23 mouse cellular contexts compared by ENCODE assay signal in genomic region chr3:95980276-95980970, GRCm38 (mm10). TPM values are rescaled to one million over a fixed set of nuclear protein-coding genes. Genes with fewer than 3 reads are reported as not detected.
DNase-seq lines count a peak whose midpoint lies in the region; TF ChIP-seq lines count a peak whose summit lies in the region.
"Had no signal": no experiment of that assay in that cellular context is flagged by ENCODE, and none has a peak within 500 bp of the region (broad histone marks: within the 10 kb centered on the region; RNA-seq: fewer than 3 reads in every experiment).

No protein-coding gene starts in this region.

- DNase-seq in 3T3-L1 (ENCODE audit: low read depth, low spot score) (peak; percentile 77), R1 (ENCODE audit: low read depth, low spot score) (peak; percentile 30)
- no peak for DNase-seq in urinary bladder, postnatal 25 days (ENCODE audit: low spot score)
- no peak for DNase-seq in lung, postnatal 4 days
- no peak for DNase-seq in left cerebral cortex, adult 11 months (ENCODE audit: low spot score)
- DNase-seq in neural tube, embryonic 10.5 days (ENCODE audit: extremely low spot score, low spot score) = no peak
- DNase-seq: adrenal gland, adult 2 months; adrenal gland, postnatal 10 days; adrenal gland, postnatal 25 days; B cell, adult 2 months; cerebellum, adult 11 months; cerebellum, adult 18-20 months; cerebellum, adult 8-10 months; cerebellum, adult 9-11 months; cerebellum, postnatal 14 days had no signal

- H3K79me2 ChIP-seq in C2C12 (ENCODE audit: control insufficient read depth, insufficient read depth) (no peaks in the 10 kb centered on the region), myocyte (ENCODE audit: control insufficient read depth, insufficient read depth) (no peaks in the 10 kb centered on the region)

- H3K36me3 ChIP-seq in C2C12 (ENCODE audit: control insufficient read depth, insufficient read depth) (no peaks in the 10 kb centered on the region), myocyte (ENCODE audit: control insufficient read depth, insufficient read depth) (no peaks in the 10 kb centered on the region)
- H3K36me3 ChIP-seq: embryonic facial prominence, embryonic 10.5 days; embryonic facial prominence, embryonic 12.5 days; forebrain, embryonic 12.5 days had no signal

- no peak for TF ChIP-seq CTCF in C2C12 (IDR thresholded peaks at IDR 0.05; ENCODE audit: control insufficient read depth, insufficient read depth, insufficient read length)

- H3ac ChIP-seq in C2C12 (ENCODE audit: control insufficient read depth, insufficient read length, low read depth) = no peak overlapping the region
- H3ac ChIP-seq in myocyte (ENCODE audit: control insufficient read depth, insufficient read length) = no peak overlapping the region

- H3K79me3 ChIP-seq in C2C12 (ENCODE audit: low read depth) = no peaks in the 10 kb centered on the region

- no peaks in the 10 kb centered on the region for H3K27me3 ChIP-seq in C2C12 (ENCODE audit: control insufficient read depth, insufficient read depth, insufficient read length)
- H3K27me3 ChIP-seq in myocyte (ENCODE audit: control insufficient read depth, insufficient read depth, insufficient read length) = no peaks in the 10 kb centered on the region
- H3K27me3 ChIP-seq: embryonic facial prominence, embryonic 12.5 days; forebrain, embryonic 12.5 days; Patski had no signal

- TF ChIP-seq POLR2A in myocyte (IDR thresholded peaks at IDR 0.05; ENCODE audit: insufficient read length, low read depth) = no peak

- H3K4me2 ChIP-seq in myocyte (ENCODE audit: low read depth) = peak overlapping the region; percentile 8
- H3K4me2 ChIP-seq: embryonic facial prominence, embryonic 12.5 days; forebrain, embryonic 12.5 days had no signal

- H3K4me3 ChIP-seq in C2C12 (ENCODE audit: insufficient read depth, poor library complexity, severe bottlenecking) (no peak overlapping the region), myocyte (no peak overlapping the region)
- H3K4me3 ChIP-seq: embryonic facial prominence, embryonic 10.5 days; embryonic facial prominence, embryonic 12.5 days; erythroblast, embryonic 14.5 days; forebrain, embryonic 10.5 days; forebrain, embryonic 12.5 days had no signal

TF ChIP-seq in C2C12, 6 proteins besides CTCF, POLR2A, EP300 and RAD21:
- TF ChIP-seq CEBPB (IDR thresholded peaks at IDR 0.05; ENCODE audit: low read depth) (no peak), MYOD1 (IDR thresholded peaks at IDR 0.05; ENCODE audit: control insufficient read depth, insufficient read length, low read depth) (peak; percentile 5), MAX (IDR thresholded peaks at IDR 0.05) (peak; percentile 41), MYOG (IDR thresholded peaks at IDR 0.05; ENCODE audit: control insufficient read depth, extremely low read depth, insufficient read length) (no peak), USF1 (IDR thresholded peaks at IDR 0.05; ENCODE audit: low read depth) (peak; percentile 43), FOSL1 (IDR thresholded peaks at IDR 0.05; ENCODE audit: insufficient read depth, low read length, poor library complexity, severe bottlenecking) (peak; percentile 44)

TF ChIP-seq in myocyte, 11 proteins besides CTCF, POLR2A, EP300 and RAD21:
- TF ChIP-seq SRF (IDR thresholded peaks at IDR 0.05; ENCODE audit: control insufficient read depth, insufficient read length, low read depth) (no peak), CEBPB (IDR thresholded peaks at IDR 0.05; ENCODE audit: insufficient read depth, poor library complexity, severe bottlenecking) (no peak), MYOG (IDR thresholded peaks at IDR 0.05; ENCODE audit: control insufficient read depth in 1 of 3, insufficient read depth in 1 of 3, insufficient read length in 2 of 3, low read depth in 2 of 3) (no peak), E2F4 (IDR thresholded peaks at IDR 0.05; ENCODE audit: insufficient read depth) (no peak), TCF3 (IDR thresholded peaks at IDR 0.05; ENCODE audit: insufficient read length, low read depth) (no peak), POLR2AphosphoS2 (IDR thresholded peaks at IDR 0.05; ENCODE audit: insufficient read length, low read depth) (no peak), USF1 (IDR thresholded peaks at IDR 0.05; ENCODE audit: low read depth) (no peak)

RNA-seq across cellular contexts. Expression of gene Plekho1, which starts 15.4 kb away (rescaled TPM):
- polyA plus RNA-seq in C2C12 (2012; fragmentation: generic; extraction: Trizol) (103 TPM), myocyte (2012; fragmentation: generic; extraction: Trizol) (107 TPM)

RNA-seq across cellular contexts. Expression of gene Anp32e, which starts 51.4 kb away (rescaled TPM):
- polyA plus RNA-seq in C2C12 (2012; fragmentation: generic; extraction: Trizol) = 66.3 TPM
- polyA plus RNA-seq in myocyte (2012; fragmentation: generic; extraction: Trizol) = 48.5 TPM

Comparison
In these comparisons a context has a peak if more than half of its experiments do, and no peak if none do; other contexts are left out.
1. DNase-seq: peak in 3T3-L1 (single experiment) and R1 (single experiment); none in urinary bladder, postnatal 25 days (single experiment), lung, postnatal 4 days (0 of 2), left cerebral cortex, adult 11 months (single experiment) and neural tube, embryonic 10.5 days (single experiment).